Mouse (Mus musculus) right cerebral cortex, postnatal 14 days (tissue): ENCODE measurements around the gene Hps1.

Experiments
- DNase-seq: peaks from one replicate; pipeline ENCODE4 v3.0.0; 2022

The Hps1 gene

DNA sequence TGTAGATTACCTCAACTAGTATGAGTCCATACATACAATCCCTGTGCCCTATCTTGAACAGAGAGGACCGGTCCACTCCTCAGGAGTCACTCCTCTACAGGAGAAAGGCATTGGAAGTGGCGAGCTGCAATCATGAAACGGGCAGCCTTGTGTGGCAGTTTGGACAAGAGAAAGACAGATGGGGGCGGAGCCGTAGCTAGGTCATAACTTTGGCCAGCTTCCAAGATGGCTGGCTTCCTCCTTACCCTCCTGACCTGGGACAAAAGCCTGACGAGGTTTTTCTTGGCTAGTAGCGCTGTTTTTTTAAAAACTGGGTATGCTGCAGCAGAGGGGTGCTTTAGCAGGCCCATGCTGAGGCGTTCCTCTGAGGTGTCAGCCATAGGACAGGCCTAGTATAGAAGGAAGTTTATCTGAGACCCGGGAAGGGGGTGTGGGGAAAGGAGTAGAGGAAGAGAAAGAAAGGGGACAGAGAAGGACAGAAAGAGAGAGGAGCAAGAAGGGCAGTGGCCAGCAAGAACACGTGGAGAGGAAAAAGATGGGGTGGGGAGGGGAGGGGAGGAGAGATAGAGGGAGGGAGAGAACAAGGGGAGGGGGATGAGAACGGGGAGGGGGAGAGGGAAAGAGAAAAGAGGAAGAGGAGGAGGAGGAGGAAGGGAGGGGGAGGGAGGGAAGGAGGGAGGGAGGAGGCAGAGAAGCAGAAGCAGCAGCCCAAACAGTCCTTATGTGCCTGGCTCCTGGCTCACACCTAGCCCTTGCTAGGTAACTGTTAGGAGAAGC is 26.4 kb downstream of the Hps1 start:
- no peak for DNase-seq

- DNase-seq: peak; percentile 65
Measured at GRCm38 (mm10) chr19:42752363-42752931, 27.3 kb downstream of the Hps1 start, which contains the start of gene Pyroxd2. Gene Pyroxd2, minus strand, starts transcription at chr19:42752775.

DNA sequence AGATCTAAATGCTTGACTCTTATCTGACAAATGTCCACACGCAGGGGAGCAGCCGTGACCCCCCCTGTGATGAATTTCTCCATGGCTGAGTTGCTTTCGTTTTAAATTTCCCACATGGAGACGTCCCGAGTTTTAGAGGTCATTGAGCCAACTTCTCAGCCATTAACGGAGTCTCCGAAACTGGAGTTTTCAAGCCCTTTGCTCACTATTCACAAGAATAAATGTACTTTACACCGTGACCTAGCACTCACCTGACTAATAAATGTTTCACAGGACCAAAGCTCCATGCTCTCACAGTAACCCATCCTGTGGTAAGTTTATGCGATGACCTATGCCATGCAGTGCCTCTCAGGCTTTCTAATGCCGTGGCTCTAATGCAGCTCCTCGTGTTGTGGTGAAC is 29.6 kb downstream of the Hps1 start:
- no peak for DNase-seq

DNA sequence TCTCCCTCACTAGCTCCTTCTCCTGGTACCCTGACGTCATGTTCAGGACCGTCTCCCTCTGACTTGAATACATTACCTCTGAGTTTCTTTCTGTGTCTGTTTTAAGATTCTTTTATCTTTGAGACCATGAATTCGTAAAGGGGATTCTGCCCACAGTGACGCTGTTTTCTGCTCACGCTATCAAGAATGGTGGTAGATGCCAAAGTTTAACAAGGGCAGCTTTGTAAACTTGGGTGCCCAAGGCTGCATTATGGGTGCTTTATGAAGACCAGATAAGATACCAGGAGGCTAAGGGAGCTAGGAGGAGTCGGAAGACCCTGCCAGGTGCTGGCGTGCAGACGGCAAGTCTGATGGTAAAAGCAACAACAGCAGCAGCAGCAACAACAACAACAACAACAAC is 33.1 kb downstream of the Hps1 start:
- DNase-seq: no peak

- no peak for DNase-seq
Measured at GRCm38 (mm10) chr19:42745869-42746224, 33.9 kb downstream of the Hps1 start.

GRCm38 (mm10) chr19:42745084-42745868 is 34.5 kb downstream of the Hps1 start:
- DNase-seq: no peak

DNA sequence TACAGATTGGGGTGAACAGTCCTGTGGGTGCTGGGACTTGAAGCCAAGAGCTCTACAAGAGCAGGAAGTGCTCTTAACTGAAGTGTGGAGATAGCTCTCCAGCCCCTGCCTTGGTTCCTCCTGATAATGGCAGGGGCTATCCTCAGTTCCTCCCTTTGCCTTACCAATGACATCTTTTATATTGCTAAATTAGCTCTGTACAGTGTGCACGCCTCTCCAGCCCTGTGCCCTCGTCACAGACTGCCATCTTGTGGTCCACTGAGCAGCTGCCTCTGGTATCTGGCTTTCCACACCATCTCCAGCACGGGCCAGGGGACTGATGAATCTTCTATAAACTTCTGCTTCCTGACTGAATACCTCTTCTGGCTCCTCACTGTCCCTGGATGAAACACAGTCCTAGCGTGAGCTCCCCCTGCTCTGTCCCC is 35.6 kb downstream of the Hps1 start:
- DNase-seq: peak; percentile 64

- DNase-seq: no peak
Measured at GRCm38 (mm10) chr19:42743261-42743660, 36.5 kb downstream of the Hps1 start.

GRCm38 (mm10) chr19:42741884-42742283 is 37.9 kb downstream of the Hps1 start:
- DNase-seq: no peak

- DNase-seq: no peak
Measured at GRCm38 (mm10) chr19:42740163-42740899, 39.4 kb downstream of the Hps1 start.

- DNase-seq: no peak
Measured at GRCm38 (mm10) chr19:42739734-42740133, 40.0 kb downstream of the Hps1 start.

DNA sequence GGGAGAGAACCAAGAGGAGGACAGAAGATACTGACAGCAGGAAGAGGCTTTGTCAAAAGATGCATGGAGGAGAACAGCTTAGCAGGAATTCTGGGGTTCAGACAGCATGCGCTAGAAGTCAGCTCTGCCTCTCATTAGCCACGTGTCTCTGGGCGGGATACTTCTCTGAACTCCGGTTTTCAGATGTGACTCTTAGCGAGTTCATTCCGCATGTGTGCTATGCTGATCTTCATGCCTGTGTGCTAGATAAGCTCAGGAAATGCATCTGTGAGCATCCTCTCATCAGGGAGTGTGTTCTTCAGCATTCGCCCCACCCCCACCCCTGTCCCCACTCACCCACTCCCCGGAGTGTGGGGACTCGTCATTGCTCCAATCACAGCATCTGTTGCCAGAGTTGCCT is 42.0 kb downstream of the Hps1 start:
- DNase-seq: no peak

GRCm38 (mm10) chr19:42734982-42735381 is 44.8 kb downstream of the Hps1 start:
- no peak for DNase-seq

GRCm38 (mm10) chr19:42727424-42727823 is 52.4 kb downstream of the Hps1 start:
- no peak for DNase-seq

- DNase-seq: no peak
Measured at GRCm38 (mm10) chr19:42726766-42727165, 53.0 kb downstream of the Hps1 start.

- DNase-seq: no peak
Measured at GRCm38 (mm10) chr19:42725973-42726350, 53.8 kb downstream of the Hps1 start.

- no peak for DNase-seq
Measured at GRCm38 (mm10) chr19:42725056-42725972, 54.5 kb downstream of the Hps1 start.

GRCm38 (mm10) chr19:42723302-42723701 is 56.5 kb downstream of the Hps1 start:
- DNase-seq: no peak

- DNase-seq: no peak
Measured at GRCm38 (mm10) chr19:42722500-42722899, 57.3 kb downstream of the Hps1 start.

DNA sequence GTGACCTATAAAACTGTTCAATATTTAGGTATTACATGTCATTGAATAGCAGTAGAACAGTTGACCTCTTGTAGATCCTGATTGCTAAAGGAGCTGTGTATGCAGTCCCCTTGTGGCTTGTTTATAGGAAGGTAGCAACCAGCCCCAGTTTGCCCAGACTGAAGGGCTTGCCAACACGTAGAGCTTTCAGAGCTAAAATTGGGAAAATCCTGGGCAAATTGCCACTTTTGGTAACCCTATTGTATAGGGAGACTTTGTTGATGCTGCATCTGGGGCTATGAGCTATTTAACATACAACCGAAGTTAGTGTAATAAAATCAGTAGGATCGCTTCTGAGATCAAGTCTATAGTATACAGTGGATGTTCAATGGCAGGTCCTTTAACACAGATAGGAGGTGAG is 61.7 kb downstream of the Hps1 start:
- no peak for DNase-seq

- DNase-seq: no peak
Measured at GRCm38 (mm10) chr19:42717668-42718067, 62.1 kb downstream of the Hps1 start.

- DNase-seq: no peak
Measured at GRCm38 (mm10) chr19:42716507-42716906, 63.3 kb downstream of the Hps1 start.
